8 mouse cellular contexts compared by ENCODE assay signal in genomic region chr11:69983377-69983776, GRCm38 (mm10). TPM values are rescaled to one million over a fixed set of nuclear protein-coding genes. Genes with fewer than 3 reads are reported as not detected.
DNase-seq lines count a peak whose midpoint lies in the region; ATAC-seq and TF ChIP-seq lines count a peak whose summit lies in the region.

No protein-coding gene starts in this region.

- 0 out of 2 replicates have a peak overlapping the region, but pooled peaks have one; percentile 74 for H3K4me2 ChIP-seq in forebrain, postnatal 0 days (ENCODE audit: low read depth)
- no peak overlapping the region for H3K4me2 ChIP-seq in intestine, embryonic 16.5 days (ENCODE audit: low read depth, low read length)
- peak overlapping the region; percentile 64 for H3K4me2 ChIP-seq in neural tube, embryonic 14.5 days (ENCODE audit: low read depth, low read length)

- no peak for TF ChIP-seq CTCF in layer of hippocampus, adult 2 months (conservative IDR thresholded peaks at IDR 0.05)
- no peak for TF ChIP-seq CTCF in forebrain, postnatal 0 days (IDR thresholded peaks at IDR 0.05; ENCODE audit: low read depth)

- no peak for DNase-seq in layer of hippocampus, adult 2 months (ENCODE audit: low spot score in 2 of 2)
- no peak for DNase-seq in layer of hippocampus, postnatal 10 days (ENCODE audit: low spot score in 2 of 2)
- DNase-seq in forebrain, postnatal 0 days = no peak
- no peak for DNase-seq in left cerebral cortex, postnatal 36 days (ENCODE audit: low spot score in 2 of 2)
- DNase-seq in frontal cortex, postnatal 25 days (ENCODE audit: low spot score in 2 of 2) = no peak
- DNase-seq in retina, postnatal 1 day = no peak

- peaks cover 14% of the 10 kb centered on the region for H3K4me1 ChIP-seq in forebrain, postnatal 0 days (ENCODE audit: insufficient read depth)
- H3K4me1 ChIP-seq in intestine, embryonic 16.5 days (ENCODE audit: control insufficient read depth, insufficient read depth, low read length) = peaks cover 24% of the 10 kb centered on the region
- peaks cover 23% of the 10 kb centered on the region for H3K4me1 ChIP-seq in neural tube, embryonic 14.5 days (ENCODE audit: control insufficient read depth, insufficient read depth, low read length)

- no peak overlapping the region for H3K9ac ChIP-seq in forebrain, postnatal 0 days
- peak overlapping the region; percentile 100; the same call in 1 of the 2 replicates for H3K9ac ChIP-seq in intestine, embryonic 16.5 days (ENCODE audit: low read depth, low read length)
- H3K9ac ChIP-seq in neural tube, embryonic 14.5 days (replicated peaks; ENCODE audit: low read depth, low read length) = no peak overlapping the region

- peaks cover 40% of the 10 kb centered on the region for H3K36me3 ChIP-seq in forebrain, postnatal 0 days (ENCODE audit: insufficient read depth)
- H3K36me3 ChIP-seq in intestine, embryonic 16.5 days (ENCODE audit: control insufficient read depth, insufficient read depth, low read length) = peaks cover 15% of the 10 kb centered on the region
- peaks cover 31% of the 10 kb centered on the region for H3K36me3 ChIP-seq in neural tube, embryonic 14.5 days (ENCODE audit: control insufficient read depth, insufficient read depth, low read length)

- H3K27me3 ChIP-seq in forebrain, postnatal 0 days (ENCODE audit: insufficient read depth, low read length) = no peaks in the 10 kb centered on the region
- no peaks in the 10 kb centered on the region for H3K27me3 ChIP-seq in intestine, embryonic 16.5 days (replicated peaks; ENCODE audit: control insufficient read depth, insufficient read depth, low read length)
- no peaks in the 10 kb centered on the region for H3K27me3 ChIP-seq in neural tube, embryonic 14.5 days (ENCODE audit: control insufficient read depth, insufficient read depth, low read length)

- no peak overlapping the region for H3K4me3 ChIP-seq in layer of hippocampus, adult 2 months
- H3K4me3 ChIP-seq in forebrain, postnatal 0 days (ENCODE audit: low read depth, low read length) = no peak overlapping the region
- H3K4me3 ChIP-seq in intestine, embryonic 16.5 days (ENCODE audit: low read length) = peak overlapping the region; percentile 100; the same call in 1 of the 2 replicates
- no peak overlapping the region for H3K4me3 ChIP-seq in neural tube, embryonic 14.5 days (ENCODE audit: low read depth, low read length)

- ATAC-seq in forebrain, postnatal 0 days = no peak
- no peak for ATAC-seq in intestine, embryonic 16.5 days
- no peak for ATAC-seq in neural tube, embryonic 14.5 days (ENCODE audit: low read depth)

- H3K9me3 ChIP-seq in forebrain, postnatal 0 days (ENCODE audit: low read length) = no peaks in the 10 kb centered on the region
- H3K9me3 ChIP-seq in intestine, embryonic 16.5 days (ENCODE audit: control insufficient read depth, low read length) = no peaks in the 10 kb centered on the region
- H3K9me3 ChIP-seq in neural tube, embryonic 14.5 days (ENCODE audit: control insufficient read depth, low read length) = no peaks in the 10 kb centered on the region

- 0 out of 2 replicates have a peak overlapping the region, but pooled peaks have one; percentile 100 for H3K27ac ChIP-seq in layer of hippocampus, adult 2 months
- H3K27ac ChIP-seq in forebrain, postnatal 0 days (ENCODE audit: low read depth, low read length) = no peak overlapping the region
- H3K27ac ChIP-seq in intestine, embryonic 16.5 days (ENCODE audit: low read length) = no peak overlapping the region
- no peak overlapping the region for H3K27ac ChIP-seq in neural tube, embryonic 14.5 days (ENCODE audit: low read depth, low read length)

- WGBS in forebrain, postnatal 0 days = 80% methylated on average over 4 of the region's 4 CpGs
- 79% methylated on average over 4 of the region's 4 CpGs for WGBS in intestine, embryonic 16.5 days
- WGBS in neural tube, embryonic 14.5 days = 91% methylated on average over 4 of the region's 4 CpGs

- intact Hi-C loops in left cerebral cortex, postnatal 36 days (cut with DNase I) = no loop called here

RNA-seq across cellular contexts. Expression of gene Elp5, which starts 1.1 kb away (rescaled TPM):
- total RNA-seq in layer of hippocampus, adult 2 months (2021) = 10 to 100 TPM; 72.8 to 72.9 TPM
- total RNA-seq in layer of hippocampus, postnatal 10 days (2021) = 10 to 100 TPM; 98.0 to 99.5 TPM
- total RNA-seq in forebrain, postnatal 0 days (2014; rRNA removed) = 115 and 124 TPM in 2 replicates
- 187 and 198 TPM in 2 replicates for polyA plus RNA-seq in forebrain, postnatal 0 days (2015; fragmentation: Nextera tagmentation; extraction: Ambion mirVana)
- polyA plus RNA-seq in intestine, embryonic 16.5 days (2015; fragmentation: Nextera tagmentation; extraction: Ambion mirVana) = 92.6 and 106 TPM in 2 replicates
- 159 and 175 TPM in 2 replicates for polyA plus RNA-seq in neural tube, embryonic 14.5 days (2014; fragmentation: Nextera tagmentation; extraction: Ambion mirVana)
- 10 to 100 TPM; 79.2 to 88.5 TPM for total RNA-seq in left cerebral cortex, postnatal 36 days (2021)

RNA-seq across cellular contexts. Expression of gene Ctdnep1, which starts 2.4 kb away (rescaled TPM):
- 100 to 1,000 TPM; 106 to 114 TPM for total RNA-seq in layer of hippocampus, adult 2 months (2021)
- total RNA-seq in layer of hippocampus, postnatal 10 days (2021) = 100 to 1,000 TPM; 101 to 105 TPM
- 29.7 and 41.4 TPM in 2 replicates for total RNA-seq in forebrain, postnatal 0 days (2014; rRNA removed)
- 21.2 and 23.2 TPM in 2 replicates for polyA plus RNA-seq in forebrain, postnatal 0 days (2015; fragmentation: Nextera tagmentation; extraction: Ambion mirVana)
- 20.7 and 20.9 TPM in 2 replicates for polyA plus RNA-seq in intestine, embryonic 16.5 days (2015; fragmentation: Nextera tagmentation; extraction: Ambion mirVana)
- 26.5 and 27.1 TPM in 2 replicates for polyA plus RNA-seq in neural tube, embryonic 14.5 days (2014; fragmentation: Nextera tagmentation; extraction: Ambion mirVana)
- total RNA-seq in left cerebral cortex, postnatal 36 days (2021) = 100 to 1,000 TPM; 112 to 128 TPM

RNA-seq across cellular contexts. Expression of gene Gabarap, which starts 7.6 kb away (rescaled TPM):
- 100 to 1,000 TPM; 216 to 229 TPM for total RNA-seq in layer of hippocampus, adult 2 months (2021)
- 100 to 1,000 TPM; 256 to 267 TPM for total RNA-seq in layer of hippocampus, postnatal 10 days (2021)
- total RNA-seq in forebrain, postnatal 0 days (2014; rRNA removed) = 246 and 261 TPM in 2 replicates
- polyA plus RNA-seq in forebrain, postnatal 0 days (2015; fragmentation: Nextera tagmentation; extraction: Ambion mirVana) = 574 and 668 TPM in 2 replicates
- polyA plus RNA-seq in intestine, embryonic 16.5 days (2015; fragmentation: Nextera tagmentation; extraction: Ambion mirVana) = 639 and 679 TPM in 2 replicates
- polyA plus RNA-seq in neural tube, embryonic 14.5 days (2014; fragmentation: Nextera tagmentation; extraction: Ambion mirVana) = 609 and 643 TPM in 2 replicates
- total RNA-seq in left cerebral cortex, postnatal 36 days (2021) = 100 to 1,000 TPM; 199 to 219 TPM

RNA-seq across cellular contexts. Expression of gene Phf23, which starts 12.2 kb away (rescaled TPM):
- 10 to 100 TPM; 40.5 to 42.6 TPM for total RNA-seq in layer of hippocampus, adult 2 months (2021)
- 10 to 100 TPM; 40.1 to 43.7 TPM for total RNA-seq in layer of hippocampus, postnatal 10 days (2021)
- 47.6 and 52.7 TPM in 2 replicates for total RNA-seq in forebrain, postnatal 0 days (2014; rRNA removed)
- 48.0 and 49.7 TPM in 2 replicates for polyA plus RNA-seq in forebrain, postnatal 0 days (2015; fragmentation: Nextera tagmentation; extraction: Ambion mirVana)
- 49.7 and 53.1 TPM in 2 replicates for polyA plus RNA-seq in intestine, embryonic 16.5 days (2015; fragmentation: Nextera tagmentation; extraction: Ambion mirVana)
- polyA plus RNA-seq in neural tube, embryonic 14.5 days (2014; fragmentation: Nextera tagmentation; extraction: Ambion mirVana) = 28.8 and 37.8 TPM in 2 replicates
- 10 to 100 TPM; 41.3 to 46.1 TPM for total RNA-seq in left cerebral cortex, postnatal 36 days (2021)

RNA-seq across cellular contexts. Expression of gene Dvl2, which starts 17.0 kb away (rescaled TPM):
- 10 to 100 TPM; 40.6 to 45.3 TPM for total RNA-seq in layer of hippocampus, adult 2 months (2021)
- 10 to 100 TPM; 26.1 to 38.9 TPM for total RNA-seq in layer of hippocampus, postnatal 10 days (2021)
- total RNA-seq in forebrain, postnatal 0 days (2014; rRNA removed) = 31.9 and 43.9 TPM in 2 replicates
- 12.7 and 15.7 TPM in 2 replicates for polyA plus RNA-seq in forebrain, postnatal 0 days (2015; fragmentation: Nextera tagmentation; extraction: Ambion mirVana)
- 23.8 and 26.0 TPM in 2 replicates for polyA plus RNA-seq in intestine, embryonic 16.5 days (2015; fragmentation: Nextera tagmentation; extraction: Ambion mirVana)
- polyA plus RNA-seq in neural tube, embryonic 14.5 days (2014; fragmentation: Nextera tagmentation; extraction: Ambion mirVana) = 19.0 and 19.2 TPM in 2 replicates
- 10 to 100 TPM; 25.4 to 36.0 TPM for total RNA-seq in left cerebral cortex, postnatal 36 days (2021)
